Comparison of ENCODE assay signal across 8 mouse cellular contexts in genomic region chr11:100713735-100714533, GRCm38 (mm10). TPM values are rescaled to one million over a fixed set of nuclear protein-coding genes. Genes with fewer than 3 reads are reported as not detected.
DNase-seq lines count a peak whose midpoint lies in the region; ATAC-seq and TF ChIP-seq lines count a peak whose summit lies in the region.

Hspb9 (plus strand) TSS chr11:100713850.

- H3K4me2 ChIP-seq in lung, embryonic 14.5 days: peak within 1 kb of the TSS; percentile 80
- peak within 1 kb of the TSS; percentile 67 for H3K4me2 ChIP-seq in neural tube, embryonic 13.5 days

- no peaks in the 10 kb centered on the region for H3K9me3 ChIP-seq in heart, embryonic 10.5 days
- H3K9me3 ChIP-seq in lung, embryonic 14.5 days (ENCODE audit: low read depth, low read length): no peaks in the 10 kb centered on the region
- H3K9me3 ChIP-seq in neural tube, embryonic 13.5 days: no peaks in the 10 kb centered on the region

- WGBS in heart, embryonic 10.5 days: 2% methylated on average over 38 of the region's 38 CpGs
- WGBS in kidney, adult 2 months: 14% methylated on average over 38 of the region's 38 CpGs
- WGBS in lung, embryonic 14.5 days: 5% methylated on average over 38 of the region's 38 CpGs
- 6% methylated on average over 38 of the region's 38 CpGs for WGBS in neural tube, embryonic 13.5 days

- peak within 1 kb of the TSS; percentile 98 for H3K27ac ChIP-seq in heart, embryonic 10.5 days
- H3K27ac ChIP-seq in kidney, adult 2 months (ENCODE audit: insufficient read depth, low read depth, low read length): peak within 1 kb of the TSS; percentile 67
- peak within 1 kb of the TSS; percentile 81 for H3K27ac ChIP-seq in lung, embryonic 14.5 days (ENCODE audit: low read depth)
- H3K27ac ChIP-seq in neural tube, embryonic 13.5 days (replicated peaks): peak within 1 kb of the TSS; percentile 14; the same call in 1 of the 2 replicates

- no peak for TF ChIP-seq CTCF in kidney, adult 2 months (conservative IDR thresholded peaks at IDR 0.05; ENCODE audit: insufficient read depth, insufficient read length, low read depth, low read length)
- no peak for TF ChIP-seq CTCF in lung, embryonic 14.5 days (IDR thresholded peaks at IDR 0.05; ENCODE audit: low read depth)

- no peaks in the 10 kb centered on the region for H3K27me3 ChIP-seq in heart, embryonic 10.5 days (ENCODE audit: insufficient read depth, poor library complexity, severe bottlenecking)
- H3K27me3 ChIP-seq in kidney, adult 2 months (replicated peaks; ENCODE audit: control insufficient read depth, insufficient read depth, low read length): no peaks in the 10 kb centered on the region
- no peaks in the 10 kb centered on the region for H3K27me3 ChIP-seq in lung, embryonic 14.5 days (ENCODE audit: insufficient read depth, low read length)
- H3K27me3 ChIP-seq in neural tube, embryonic 13.5 days: no peaks in the 10 kb centered on the region

- peak; percentile 23; the same call in 1 of the 2 replicates for ATAC-seq in lung, embryonic 14.5 days (ENCODE audit: insufficient read depth)
- ATAC-seq in neural tube, embryonic 13.5 days (ENCODE audit: low read depth): no peak

- H3K36me3 ChIP-seq in heart, embryonic 10.5 days: peaks cover 62% of the 10 kb centered on the region
- peaks cover 2% of the 10 kb centered on the region; the same call in 1 of the 2 replicates for H3K36me3 ChIP-seq in kidney, adult 2 months (ENCODE audit: control insufficient read depth, insufficient read depth, low read length)
- peaks cover 53% of the 10 kb centered on the region for H3K36me3 ChIP-seq in lung, embryonic 14.5 days (ENCODE audit: insufficient read depth)
- peaks cover 60% of the 10 kb centered on the region for H3K36me3 ChIP-seq in neural tube, embryonic 13.5 days

- no peak for TF ChIP-seq POLR2A in kidney, adult 2 months (IDR thresholded peaks at IDR 0.05; ENCODE audit: low read depth, low read length)

- H3K4me3 ChIP-seq in heart, embryonic 10.5 days: peak within 1 kb of the TSS; percentile 99
- H3K4me3 ChIP-seq in kidney, adult 2 months (ENCODE audit: insufficient read depth, low read depth, low read length): peak within 1 kb of the TSS; percentile 36
- H3K4me3 ChIP-seq in lung, embryonic 14.5 days (ENCODE audit: low read depth, low read length): peak within 1 kb of the TSS; percentile 96
- H3K4me3 ChIP-seq in neural tube, embryonic 13.5 days: peak within 1 kb of the TSS; percentile 7

- peaks cover 45% of the 10 kb centered on the region for H3K4me1 ChIP-seq in heart, embryonic 10.5 days
- H3K4me1 ChIP-seq in kidney, adult 2 months (ENCODE audit: control insufficient read depth, insufficient read depth, low read length): peaks cover 10% of the 10 kb centered on the region
- H3K4me1 ChIP-seq in lung, embryonic 14.5 days (ENCODE audit: insufficient read depth): peaks cover 19% of the 10 kb centered on the region
- H3K4me1 ChIP-seq in neural tube, embryonic 13.5 days (replicated peaks): peaks cover 28% of the 10 kb centered on the region

- H3K9ac ChIP-seq in lung, embryonic 14.5 days: peak within 1 kb of the TSS; percentile 46
- H3K9ac ChIP-seq in neural tube, embryonic 13.5 days: peak within 1 kb of the TSS; percentile 63

- peak; percentile 74 for DNase-seq in right cerebral cortex, adult 18-20 months
- DNase-seq in right cerebral cortex, postnatal 36 days (ENCODE audit: low spot score in 2 of 2): no peak
- peak; percentile 79 for DNase-seq in embryo, embryonic 9.5 days (ENCODE audit: extremely low spot score)
- DNase-seq in heart, embryonic 10.5 days (ENCODE audit: low spot score): peak; percentile 92
- peak; percentile 83 for DNase-seq in kidney, adult 2 months
- DNase-seq in lung, embryonic 14.5 days: peak; percentile 84
- DNase-seq in thymus, adult 18-20 months: peak; percentile 78 to 84

RNA-seq across cellular contexts. Expression of gene Hspb9, which starts in this region (rescaled TPM):
- 0.19 and 0.34 TPM in 2 replicates for polyA plus RNA-seq in heart, embryonic 10.5 days (2016; fragmentation: Nextera tagmentation; extraction: Ambion mirVana)
- 0.48 and 0.49 TPM in 2 replicates for polyA plus RNA-seq in kidney, adult 2 months (2012; rRNA removed)
- polyA plus RNA-seq in lung, embryonic 14.5 days (2014; fragmentation: Nextera tagmentation; extraction: Ambion mirVana): 0.46 and 0.97 TPM in 2 replicates
- polyA plus RNA-seq in neural tube, embryonic 13.5 days (2015; fragmentation: Nextera tagmentation; extraction: Ambion mirVana): 0.43 TPM in 1 of 2 replicates, not detected in the other

Comparison
In these comparisons a context has a peak if more than half of its experiments do, and no peak if none do; other contexts are left out.
1. DNase-seq: peak in right cerebral cortex, adult 18-20 months (single experiment), embryo, embryonic 9.5 days (single experiment) and thymus, adult 18-20 months (2 of 2); none in right cerebral cortex, postnatal 36 days (0 of 2).
2. Peak in DNase-seq, H3K4me3 ChIP-seq and H3K27ac ChIP-seq in heart, embryonic 10.5 days; RNA of the gene not detected or under 1 TPM.
3. Peak in DNase-seq, H3K4me3 ChIP-seq and H3K27ac ChIP-seq in kidney, adult 2 months; RNA of the gene not detected or under 1 TPM.
4. Peak in DNase-seq, ATAC-seq, H3K4me3 ChIP-seq, H3K27ac ChIP-seq, H3K9ac ChIP-seq and H3K4me2 ChIP-seq in lung, embryonic 14.5 days; RNA of the gene not detected or under 1 TPM.
5. H3K27ac ChIP-seq: peak in every context shown above with its lines; median percentile 98 in heart, embryonic 10.5 days; 81 in lung, embryonic 14.5 days; 67 in kidney, adult 2 months; 14 in neural tube, embryonic 13.5 days.
6. H3K4me3 ChIP-seq: peak in every context shown above with its lines; median percentile 99 in heart, embryonic 10.5 days; 96 in lung, embryonic 14.5 days; 36 in kidney, adult 2 months; 7 in neural tube, embryonic 13.5 days.